Mouse (Mus musculus): ENCODE results near the gene Tcf7.

Tcf7 gene

GRCm38 (mm10) chr11:52268104-52268835 is 14.5 kb downstream of the Tcf7 start:
- no peak for DNase-seq (ENCODE audit: low spot score in 2 of 2)

DNA sequence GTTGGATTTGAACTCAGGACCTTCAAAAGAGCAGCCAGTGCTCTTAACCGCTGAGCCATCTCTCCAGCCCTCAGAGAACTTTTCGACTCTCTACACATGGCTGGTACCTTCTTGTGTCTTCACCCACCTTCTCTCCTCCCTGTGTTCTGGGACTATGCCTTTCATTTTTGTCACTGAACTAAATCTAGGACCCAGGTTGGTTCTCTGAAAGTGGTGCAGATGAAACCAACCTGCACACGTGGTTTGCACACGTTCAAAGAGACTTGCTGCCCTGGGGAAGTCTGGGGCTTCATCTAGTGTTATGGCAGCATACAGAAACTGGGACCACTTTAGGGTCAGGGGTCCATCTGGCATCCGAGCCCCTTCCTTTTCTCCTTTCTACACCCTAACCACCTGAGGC is 15.5 kb downstream of the Tcf7 start:
- DNase-seq (ENCODE audit: low spot score in 2 of 2): no peak

GRCm38 (mm10) chr11:52265616-52266307 is 17.1 kb downstream of the Tcf7 start:
- no peak for DNase-seq (ENCODE audit: low spot score in 2 of 2)

- no peak for DNase-seq (ENCODE audit: low spot score in 2 of 2)
Measured at GRCm38 (mm10) chr11:52264871-52265270, 17.9 kb downstream of the Tcf7 start.

- DNase-seq (ENCODE audit: low spot score in 2 of 2): no peak
Measured at GRCm38 (mm10) chr11:52262338-52262737, 20.5 kb downstream of the Tcf7 start.

- peak; percentile 54 to 79 for DNase-seq (ENCODE audit: low spot score in 2 of 2)
Measured at GRCm38 (mm10) chr11:52261937-52262336, 20.9 kb downstream of the Tcf7 start.

- no peak for DNase-seq (ENCODE audit: low spot score in 2 of 2)
Measured at GRCm38 (mm10) chr11:52260878-52261277, 21.9 kb downstream of the Tcf7 start.

DNA sequence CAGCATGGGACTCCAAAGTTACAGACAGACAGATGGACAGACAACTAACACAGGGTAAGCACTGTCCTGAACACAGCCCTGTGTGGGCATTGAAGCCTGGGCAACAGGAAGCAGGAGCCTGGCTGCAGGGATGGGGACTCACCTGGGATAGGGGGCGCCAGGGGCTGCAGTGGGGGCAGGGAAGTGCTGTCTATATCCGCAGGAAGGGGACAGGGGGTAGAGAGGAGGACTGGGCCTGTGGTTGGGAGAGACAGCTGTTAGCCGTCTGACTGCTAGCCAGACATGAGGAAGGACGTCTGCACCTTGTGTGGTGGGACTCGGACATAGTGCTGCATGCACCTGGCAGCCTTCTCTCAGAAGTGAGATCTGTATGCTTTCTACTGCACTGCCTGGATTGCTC is 24.1 kb downstream of the Tcf7 start:
- no peak for DNase-seq (ENCODE audit: low spot score in 2 of 2)

- DNase-seq (ENCODE audit: low spot score in 2 of 2): no peak
Measured at GRCm38 (mm10) chr11:52257376-52257775, 25.4 kb downstream of the Tcf7 start.

GRCm38 (mm10) chr11:52255077-52255476 is 27.7 kb downstream of the Tcf7 start:
- no peak for DNase-seq (ENCODE audit: low spot score in 2 of 2)

DNA sequence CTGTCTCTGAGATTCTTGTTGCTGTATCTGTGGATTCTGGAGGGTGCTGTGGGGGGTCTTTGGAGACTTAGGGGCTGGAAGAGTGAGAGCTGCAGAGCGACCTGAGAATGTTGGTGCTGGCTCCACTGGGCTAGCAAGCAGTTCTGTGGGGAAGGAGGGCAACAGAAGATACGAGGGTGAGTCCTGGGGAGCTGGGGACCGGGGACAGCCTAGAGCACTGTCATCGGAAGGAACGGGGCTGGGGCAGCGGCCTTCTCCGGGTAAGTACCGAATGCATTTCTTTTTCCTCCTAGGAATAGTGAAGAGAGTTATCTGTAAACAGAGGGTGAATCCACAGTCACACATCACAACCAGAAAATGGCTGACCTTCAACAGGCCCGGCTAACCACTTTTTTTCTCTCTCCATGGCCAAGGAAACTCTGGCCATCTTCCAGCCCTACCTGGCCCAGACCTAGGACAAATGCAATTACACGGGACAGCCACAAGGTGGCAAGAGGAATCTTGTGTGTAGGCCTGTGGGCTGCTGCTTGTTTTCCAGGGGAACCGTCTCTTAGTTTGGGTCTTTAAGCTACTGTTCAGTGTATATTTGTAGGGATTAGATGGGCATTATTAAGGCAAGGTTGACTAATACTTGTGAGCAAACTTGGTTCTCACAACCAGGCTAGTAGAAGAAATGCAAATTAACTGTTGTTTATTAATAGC is 29.0 kb downstream of the Tcf7 start:
- DNase-seq (ENCODE audit: low spot score in 2 of 2): peak; percentile 65 to 68

DNA sequence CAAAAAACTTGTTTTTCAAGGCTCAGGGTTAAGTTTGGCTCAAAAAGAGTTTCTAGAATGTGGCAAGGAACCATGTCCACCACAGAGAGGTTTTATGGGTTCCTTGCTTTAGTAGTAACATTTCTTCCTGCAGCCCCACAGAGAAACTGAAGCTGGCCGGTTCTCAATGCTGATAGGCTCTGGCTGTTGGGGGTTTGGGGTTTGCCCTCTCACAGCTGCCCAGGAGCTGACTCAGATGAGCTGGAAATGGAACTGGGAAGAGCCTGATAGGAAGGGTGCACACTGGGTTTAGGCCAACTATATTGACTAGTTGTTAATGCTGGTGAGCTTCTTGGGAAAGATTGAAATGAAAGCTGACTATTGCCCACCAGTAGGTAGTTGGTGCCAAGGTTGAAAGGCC is 30.1 kb downstream of the Tcf7 start:
- DNase-seq (ENCODE audit: low spot score in 2 of 2): no peak

- DNase-seq (ENCODE audit: low spot score in 2 of 2): no peak
Measured at GRCm38 (mm10) chr11:52251770-52252169, 31.0 kb downstream of the Tcf7 start.

DNA sequence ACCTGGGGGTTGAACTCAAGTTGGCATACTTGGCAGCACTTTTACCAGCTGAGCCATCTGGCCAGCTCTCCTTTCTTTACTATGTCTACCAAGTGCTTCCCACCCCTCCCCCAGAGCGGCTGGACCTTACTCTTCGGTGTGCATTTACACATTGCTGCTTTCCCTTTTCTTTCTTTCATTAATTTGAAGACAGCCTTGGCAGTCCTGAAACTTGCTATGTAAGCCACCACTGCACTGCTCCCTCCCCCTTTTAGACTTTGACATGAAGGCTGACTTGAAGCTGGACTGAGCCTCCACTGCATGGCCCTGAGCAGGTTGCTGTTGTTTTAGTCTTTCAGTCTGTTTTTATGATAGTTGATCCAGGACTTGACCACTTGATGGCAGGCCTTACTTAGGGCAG is 33.4 kb downstream of the Tcf7 start:
- DNase-seq (ENCODE audit: low spot score in 2 of 2): no peak

GRCm38 (mm10) chr11:52240898-52241542 is 41.8 kb downstream of the Tcf7 start:
- DNase-seq (ENCODE audit: low spot score in 2 of 2): no peak

GRCm38 (mm10) chr11:52234509-52234908 is 48.3 kb downstream of the Tcf7 start:
- no peak for DNase-seq (ENCODE audit: low spot score in 2 of 2)

- no peak for DNase-seq (ENCODE audit: low spot score in 2 of 2)
Measured at GRCm38 (mm10) chr11:52233906-52234305, 48.9 kb downstream of the Tcf7 start.

DNA sequence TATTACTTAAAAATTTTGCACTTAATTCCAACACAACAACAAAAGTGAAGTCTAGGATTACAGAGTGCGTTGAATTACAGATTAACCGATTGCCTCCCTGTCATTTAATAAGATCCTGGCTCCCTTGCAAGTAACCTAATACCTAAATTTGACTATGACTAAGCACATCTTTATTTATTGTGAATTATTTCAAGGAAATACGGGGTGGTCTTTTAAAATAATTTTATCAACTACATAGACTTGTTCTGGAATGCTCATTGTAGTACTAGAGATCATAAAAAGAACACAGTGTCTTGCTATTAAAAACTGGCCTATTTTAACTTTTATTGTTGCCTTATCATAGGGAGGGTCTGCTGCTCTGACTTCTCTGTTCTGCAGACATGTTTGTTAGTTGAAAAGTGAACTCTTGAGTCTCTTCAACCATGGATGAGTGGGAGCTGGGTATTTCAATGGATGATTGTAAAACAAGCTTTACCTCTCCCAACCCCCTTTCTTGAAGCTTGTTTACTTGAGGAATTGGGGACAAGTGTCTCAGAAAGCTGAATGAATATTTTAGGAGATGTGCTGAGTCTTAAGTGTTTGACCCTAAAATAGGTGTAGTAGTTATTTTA is 49.7 kb downstream of the Tcf7 start:
- DNase-seq (ENCODE audit: low spot score in 2 of 2): no peak

GRCm38 (mm10) chr11:52231606-52232541 is 50.9 kb downstream of the Tcf7 start, which contains the start of gene Skp1a:
Skp1a (plus strand) TSS chr11:52231995.
- DNase-seq (ENCODE audit: low spot score in 2 of 2): peak; percentile 91 to 95

- no peak for DNase-seq (ENCODE audit: low spot score in 2 of 2)
Measured at GRCm38 (mm10) chr11:52230694-52231093, 52.1 kb downstream of the Tcf7 start.
